27 mouse cellular contexts compared by ENCODE assay signal in the genomic region with DNA sequence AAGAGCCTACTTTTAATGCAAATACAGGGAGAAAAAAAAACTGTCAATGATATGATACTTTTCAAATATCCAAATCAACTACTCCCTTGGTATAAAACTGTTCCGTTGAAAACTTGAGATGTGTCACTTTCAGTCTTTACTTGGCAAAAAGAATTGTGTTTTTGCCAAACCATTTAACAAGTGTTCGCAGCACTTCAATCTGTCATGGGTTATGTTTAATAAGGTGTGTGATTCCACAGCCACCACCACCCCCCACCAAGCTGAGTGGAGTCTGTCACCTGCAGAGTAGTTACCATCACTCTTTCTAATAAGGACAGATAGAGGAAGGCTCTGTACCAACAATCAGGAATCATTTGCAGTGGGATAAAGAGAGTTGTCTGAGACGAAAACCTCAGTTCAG.
"Had no signal": no experiment of that assay in that cellular context is flagged by ENCODE, and none has a peak within 500 bp of the region (broad histone marks: within the 10 kb centered on the region; RNA-seq: fewer than 3 reads in every experiment).

No protein-coding gene starts in this region.

- H3K4me2 ChIP-seq: heart, embryonic 11.5 days; heart, embryonic 13.5 days; heart, embryonic 15.5 days; hindbrain, embryonic 13.5 days; hindbrain, embryonic 15.5 days; kidney, embryonic 15.5 days; limb, embryonic 13.5 days; limb, embryonic 15.5 days; liver, embryonic 12.5 days had no signal

- H3K9me3 ChIP-seq: heart, embryonic 13.5 days; heart, embryonic 15.5 days; hindbrain, embryonic 13.5 days; hindbrain, embryonic 15.5 days; kidney, embryonic 15.5 days; limb, embryonic 13.5 days; limb, embryonic 15.5 days; liver, embryonic 12.5 days had no signal

- H3K9ac ChIP-seq: heart, embryonic 13.5 days; heart, embryonic 15.5 days; hindbrain, embryonic 13.5 days; hindbrain, embryonic 15.5 days; kidney, embryonic 15.5 days; limb, embryonic 13.5 days; limb, embryonic 15.5 days; liver, embryonic 12.5 days; liver, embryonic 14.5 days had no signal

- H3K4me3 ChIP-seq: heart, adult 2 months; heart, embryonic 13.5 days; heart, embryonic 15.5 days; hindbrain, embryonic 13.5 days; hindbrain, embryonic 15.5 days; kidney, embryonic 15.5 days; limb, embryonic 13.5 days; limb, embryonic 15.5 days; liver, embryonic 12.5 days had no signal

- DNase-seq: gastrocnemius, postnatal 14 days; gastrocnemius, postnatal 36 days; heart, adult 11 months; heart, adult 2 months; heart, postnatal 14 days; heart, postnatal 36 days; kidney, adult 11 months; kidney, adult 2 months; kidney, adult 9 months; kidney, postnatal 14 days; kidney, postnatal 36 days; layer of hippocampus, adult 9-11 months; layer of hippocampus, postnatal 36 days; left cerebral cortex, postnatal 4 days had no signal

- H3K27me3 ChIP-seq: heart, embryonic 13.5 days; heart, embryonic 15.5 days; hindbrain, embryonic 13.5 days; hindbrain, embryonic 15.5 days; kidney, embryonic 15.5 days; limb, embryonic 13.5 days; limb, embryonic 15.5 days; liver, embryonic 12.5 days had no signal

- H3K27ac ChIP-seq: heart, adult 2 months; heart, embryonic 13.5 days; heart, embryonic 15.5 days; hindbrain, embryonic 13.5 days; hindbrain, embryonic 15.5 days; hindbrain, postnatal 0 days; kidney, embryonic 15.5 days; kidney, postnatal 0 days; limb, embryonic 13.5 days; limb, embryonic 15.5 days; liver, embryonic 12.5 days; liver, embryonic 14.5 days had no signal

- H3K4me1 ChIP-seq: heart, embryonic 13.5 days; heart, embryonic 15.5 days; hindbrain, embryonic 13.5 days; hindbrain, embryonic 15.5 days; kidney, embryonic 15.5 days; limb, embryonic 13.5 days; limb, embryonic 15.5 days; liver, embryonic 12.5 days had no signal

- H3K36me3 ChIP-seq: heart, embryonic 13.5 days; heart, embryonic 15.5 days; hindbrain, embryonic 13.5 days; hindbrain, embryonic 15.5 days; kidney, embryonic 15.5 days; limb, embryonic 13.5 days; limb, embryonic 15.5 days; liver, embryonic 12.5 days had no signal

- ATAC-seq: hindbrain, postnatal 0 days; intestine, embryonic 16.5 days; liver, embryonic 12.5 days had no signal
